Mouse (Mus musculus): ENCODE results near the gene Hcn1.
A peak's percentile ranks its signal among the peaks of the same experiment; 100 is the strongest.

The Hcn1 gene

GRCm38 (mm10) chr13:117705997-117706396, 103.9 kb downstream of the Hcn1 start:
- no peak for DNase-seq

GRCm38 (mm10) chr13:117706496-117706895, 104.4 kb downstream of the Hcn1 start:
- DNase-seq = no peak

DNA sequence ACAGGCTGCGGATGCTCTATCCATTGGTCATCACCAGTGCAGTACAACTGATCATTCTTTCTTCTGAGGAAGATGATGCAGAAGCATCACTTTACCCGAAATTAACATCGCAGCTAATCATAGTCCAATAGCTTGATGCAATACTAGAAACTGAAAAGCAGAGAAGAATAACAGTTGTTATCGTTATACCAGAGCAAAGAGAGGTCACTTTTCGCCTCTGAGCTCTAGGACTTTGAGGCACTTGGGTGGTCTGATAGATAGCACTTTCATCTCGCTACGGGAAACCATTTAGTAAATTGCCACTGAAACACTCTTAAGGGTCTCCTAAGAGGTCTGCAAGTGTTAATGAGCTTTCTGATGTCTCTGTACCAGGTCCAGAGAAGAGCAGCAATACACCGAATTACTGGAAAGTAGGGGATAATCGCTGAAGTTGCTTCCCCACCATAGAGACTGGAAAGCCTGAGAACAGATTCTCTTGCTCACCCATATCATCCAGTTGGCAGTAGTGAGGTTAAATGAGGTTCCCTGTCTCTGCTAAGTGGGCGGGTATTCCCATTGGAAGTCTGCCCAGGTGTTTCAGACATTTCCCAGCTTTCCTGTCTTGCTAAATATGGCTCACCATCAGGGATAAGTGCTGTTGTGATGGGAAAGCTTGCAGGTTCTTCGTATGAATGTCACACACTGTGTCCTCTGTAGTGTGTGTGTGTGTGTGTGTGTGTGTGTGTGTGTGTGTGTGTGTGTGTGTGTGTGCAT, 105.0 kb downstream of the Hcn1 start:
- DNase-seq = peak; percentile 52

DNA sequence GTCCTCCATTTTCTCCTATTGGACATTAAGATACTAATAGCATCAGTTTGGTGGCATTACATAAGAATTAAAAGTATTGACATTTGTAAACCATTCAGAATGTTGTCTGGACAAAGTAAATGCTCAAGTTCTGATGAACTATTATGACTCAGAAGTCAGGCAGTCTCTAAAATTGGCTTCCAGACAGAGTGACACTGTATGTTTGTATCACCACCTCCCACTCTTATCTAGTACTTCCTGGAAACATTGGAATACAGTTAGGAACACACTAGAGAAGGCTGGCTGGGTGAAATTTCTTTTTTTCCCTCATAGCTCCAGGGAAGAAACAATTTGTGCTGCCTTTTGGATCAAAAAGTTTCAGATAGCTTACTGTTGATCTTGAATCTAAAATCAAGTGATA, 108.7 kb downstream of the Hcn1 start:
- DNase-seq = peak; percentile 13

- no peak for DNase-seq
These were observed 120.0 kb downstream of the Hcn1 start for GRCm38 (mm10) chr13:117722090-117722489.

GRCm38 (mm10) chr13:117724083-117724482, 122.0 kb downstream of the Hcn1 start:
- DNase-seq = no peak

GRCm38 (mm10) chr13:117728393-117728792, 126.3 kb downstream of the Hcn1 start:
- DNase-seq = no peak

GRCm38 (mm10) chr13:117732738-117733137, 130.6 kb downstream of the Hcn1 start:
- DNase-seq = no peak

GRCm38 (mm10) chr13:117744451-117744850, 142.3 kb downstream of the Hcn1 start:
- no peak for DNase-seq

DNA sequence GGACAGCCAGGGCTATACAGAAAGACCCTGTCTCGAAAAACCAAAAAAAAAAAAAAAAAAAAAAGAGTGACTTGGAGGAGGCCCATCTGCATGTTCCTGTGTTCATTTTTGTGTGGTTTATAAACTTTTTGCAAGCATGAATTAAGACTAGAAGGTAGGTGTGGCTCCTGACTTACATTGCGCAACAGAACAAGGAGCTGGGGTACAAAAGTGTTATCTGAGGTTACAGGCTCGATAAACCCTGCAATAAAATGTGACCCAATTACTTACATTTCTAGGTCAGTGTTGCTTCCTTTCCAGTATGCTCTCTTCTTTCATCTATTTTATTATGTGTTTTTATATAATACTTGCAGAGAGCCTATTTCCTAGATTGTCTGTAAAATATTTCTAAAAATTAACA, 143.1 kb downstream of the Hcn1 start:
- no peak for DNase-seq

GRCm38 (mm10) chr13:117765487-117765886, 163.4 kb downstream of the Hcn1 start:
- peak; percentile 24 for DNase-seq

DNA sequence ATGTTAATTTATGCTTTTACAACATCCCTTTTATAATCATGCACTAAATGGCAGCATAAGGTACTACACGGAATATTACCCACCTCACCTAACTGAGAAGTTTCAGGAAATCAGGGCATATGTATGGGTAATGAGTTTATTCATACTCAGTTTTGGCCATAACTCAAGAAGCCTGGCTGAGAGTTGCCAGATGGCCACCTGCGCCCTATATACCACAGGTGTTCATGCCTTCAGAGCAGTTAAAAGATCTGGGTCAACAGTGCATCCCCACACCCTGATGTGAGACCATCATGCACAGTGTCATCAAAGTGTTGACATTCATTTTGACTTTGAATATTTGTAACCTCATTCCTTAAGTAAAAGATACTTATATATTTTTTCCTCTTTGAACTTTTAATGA, 183.3 kb downstream of the Hcn1 start:
- no peak for DNase-seq

- no peak for DNase-seq
These were observed 190.7 kb downstream of the Hcn1 start for GRCm38 (mm10) chr13:117792861-117793260.

- no peak for DNase-seq
These were observed 198.9 kb downstream of the Hcn1 start for GRCm38 (mm10) chr13:117801061-117801460.

GRCm38 (mm10) chr13:117827628-117828027, 225.5 kb downstream of the Hcn1 start:
- no peak for DNase-seq

DNA sequence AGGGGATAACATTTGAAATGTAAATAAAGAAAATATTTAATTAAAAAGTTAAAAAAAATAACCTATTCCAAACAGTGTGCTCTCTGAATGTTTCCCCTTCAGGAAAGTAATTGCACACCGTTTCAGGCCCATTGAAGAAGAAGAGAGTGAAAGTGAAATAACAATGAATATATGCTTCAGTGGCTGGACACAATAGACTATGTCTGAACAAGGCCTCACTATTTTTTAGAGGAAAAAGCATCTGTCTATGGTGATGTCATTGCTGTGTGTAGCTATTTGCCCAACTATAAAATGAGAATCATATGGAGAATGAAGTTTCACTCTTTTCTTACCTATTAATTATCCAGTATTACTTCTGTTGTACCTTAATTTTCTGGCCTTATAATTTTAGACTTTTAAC, 234.5 kb downstream of the Hcn1 start:
- DNase-seq = no peak

- DNase-seq = no peak
These were observed 236.1 kb downstream of the Hcn1 start for GRCm38 (mm10) chr13:117838264-117838663.

- DNase-seq = no peak
These were observed 240.2 kb downstream of the Hcn1 start for GRCm38 (mm10) chr13:117842366-117842765.

GRCm38 (mm10) chr13:117847290-117847689, 245.2 kb downstream of the Hcn1 start:
- DNase-seq = no peak

- DNase-seq = no peak
These were observed 246.6 kb downstream of the Hcn1 start for GRCm38 (mm10) chr13:117848757-117849156.

DNA sequence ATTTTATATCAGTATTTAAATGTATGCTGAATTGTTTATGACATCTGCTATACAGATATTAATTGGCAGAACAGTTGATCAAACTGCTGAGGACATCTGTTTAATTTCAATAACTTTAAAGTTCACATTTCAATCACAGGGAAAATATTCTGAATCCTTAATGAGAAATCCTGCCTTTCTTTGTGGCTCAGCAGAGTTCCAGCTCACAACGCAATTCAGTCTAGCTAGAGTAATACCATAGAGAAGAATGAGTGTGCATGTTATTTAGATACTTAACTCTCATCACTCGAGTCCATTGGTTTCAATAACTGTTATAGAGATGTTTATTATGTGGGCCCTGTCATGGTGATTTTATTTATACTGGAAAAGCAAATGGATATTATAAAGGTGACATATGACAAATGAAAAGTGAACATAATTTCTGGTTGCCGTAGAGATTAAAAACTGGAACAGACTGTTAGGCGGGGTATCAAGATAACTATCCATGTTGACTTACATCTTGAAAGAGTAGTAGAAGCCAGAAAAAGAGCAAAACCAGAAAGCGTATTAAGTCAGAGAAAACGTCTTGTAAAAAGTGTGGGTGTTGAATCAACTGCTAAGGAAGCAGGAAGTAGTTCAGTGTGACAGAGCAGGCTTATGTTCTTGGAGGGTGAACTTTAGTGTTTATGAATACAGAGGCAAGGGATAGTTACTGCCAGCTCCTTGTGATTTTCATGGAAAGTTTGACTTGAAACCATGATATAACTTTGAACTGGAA, 250.0 kb downstream of the Hcn1 start:
- no peak for DNase-seq

DNA sequence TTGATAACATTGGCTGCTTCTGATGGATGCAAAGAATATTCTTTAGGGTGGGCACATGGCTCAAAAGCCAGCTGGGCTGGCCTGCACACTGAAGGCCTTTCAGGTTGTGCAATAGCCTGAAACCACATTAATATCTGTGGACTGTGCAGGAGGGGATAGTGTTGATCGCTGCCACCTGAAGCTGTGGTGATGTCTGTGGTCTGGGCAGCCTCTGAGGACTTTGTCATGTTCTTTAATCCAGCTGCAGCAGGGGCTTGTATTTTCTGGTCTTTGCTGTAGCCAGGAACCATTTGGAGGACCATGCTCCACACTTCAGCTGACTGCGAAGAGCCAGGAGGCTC, 250.6 kb downstream of the Hcn1 start:
- no peak for DNase-seq

- DNase-seq = no peak
These were observed 256.3 kb downstream of the Hcn1 start for GRCm38 (mm10) chr13:117858416-117858815.

DNA sequence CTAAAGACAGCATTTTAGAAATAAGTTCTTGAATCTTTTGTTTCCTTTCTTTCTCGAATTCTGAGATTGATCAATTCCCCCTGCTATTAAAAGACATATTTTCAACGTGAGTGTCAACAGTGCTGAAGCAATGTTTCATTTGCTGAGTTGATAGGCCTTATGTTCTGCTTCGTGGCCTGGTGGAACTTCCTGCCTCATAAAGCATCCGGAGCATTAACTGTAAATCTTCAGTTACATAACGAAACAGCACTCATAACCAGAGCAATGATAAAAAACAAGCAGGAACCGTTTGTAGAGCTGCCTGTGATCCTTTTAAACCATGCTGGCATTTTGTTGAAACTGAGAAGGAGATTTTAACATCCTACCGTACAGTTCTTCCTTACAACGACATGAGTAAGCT, 275.7 kb downstream of the Hcn1 start:
- DNase-seq = no peak

Data from right cerebral cortex, adult 18-20 months (tissue).